Mouse (Mus musculus) heart, adult 9 months (tissue): Measurements from ENCODE around the gene Fxn.
"Not testable (repeated sequence)": the region's sequence is repeated elsewhere in the genome, so short reads cannot be mapped to it uniquely, and the experiment has no call there.

Experiments used
- DNase-seq, 2 experiments: peaks; one replicate each; pipeline ENCODE4 v3.0.0; 2022; ENCODE audit warnings: low spot score in 2 of 2

The Fxn gene

DNA sequence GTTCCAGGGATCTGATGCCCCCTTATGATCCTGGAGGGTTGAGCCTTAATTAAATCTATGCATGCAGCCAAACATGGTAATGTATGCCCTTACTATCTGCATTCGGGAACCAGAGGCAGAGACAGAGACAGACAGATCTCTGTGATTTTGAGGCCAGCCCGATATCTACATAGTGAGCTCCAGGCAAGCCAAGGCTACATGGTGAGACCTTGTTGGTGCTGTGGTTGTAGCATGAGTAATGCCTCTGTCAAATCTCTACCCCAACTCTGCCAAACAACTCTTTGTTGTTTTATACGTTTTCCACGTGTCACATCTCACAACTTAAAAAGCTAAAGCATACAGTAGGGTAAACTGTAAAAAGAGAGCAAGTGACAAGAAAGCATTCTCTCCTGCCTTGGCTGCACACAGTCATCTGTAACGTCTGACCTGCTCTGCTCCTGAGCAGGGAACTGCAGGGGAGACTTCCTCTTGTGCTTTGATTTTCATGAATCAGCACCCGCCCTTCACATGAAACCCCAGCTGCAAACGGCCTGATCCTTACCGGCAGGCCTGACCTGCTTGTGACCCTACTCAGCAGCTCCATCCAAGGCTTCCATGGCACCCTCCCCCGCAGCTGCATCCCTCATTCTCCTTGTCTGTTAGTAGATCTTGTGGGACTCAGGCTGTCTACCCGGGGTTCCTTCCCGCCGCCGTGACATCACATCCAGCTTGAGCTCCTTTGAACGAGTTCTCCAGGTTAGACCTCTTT, 38.4 kb downstream of the Fxn start:
- DNase-seq = no peak

DNA sequence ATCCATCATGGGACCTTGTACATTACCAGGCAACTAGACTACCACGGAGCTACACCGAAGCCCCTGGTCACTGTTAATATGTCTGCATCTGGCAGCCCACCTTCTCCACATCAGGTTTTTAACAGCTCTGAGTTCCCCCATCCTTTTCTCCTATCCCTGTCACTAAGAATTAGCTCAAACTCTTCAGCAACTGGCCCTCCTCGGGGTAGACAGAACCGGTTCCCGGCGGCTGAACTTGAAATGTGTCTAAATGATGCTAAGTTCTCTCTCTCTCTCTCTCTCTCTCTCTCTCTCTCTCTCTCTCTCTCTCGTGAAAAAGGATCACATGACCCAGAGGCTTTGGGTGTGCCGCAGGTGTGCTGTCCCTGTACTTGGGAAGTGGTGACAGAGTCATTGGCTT, 39.1 kb downstream of the Fxn start:
- no peak for DNase-seq

GRCm38 (mm10) chr19:24238011-24238410, 42.4 kb downstream of the Fxn start:
- no peak for DNase-seq

DNA sequence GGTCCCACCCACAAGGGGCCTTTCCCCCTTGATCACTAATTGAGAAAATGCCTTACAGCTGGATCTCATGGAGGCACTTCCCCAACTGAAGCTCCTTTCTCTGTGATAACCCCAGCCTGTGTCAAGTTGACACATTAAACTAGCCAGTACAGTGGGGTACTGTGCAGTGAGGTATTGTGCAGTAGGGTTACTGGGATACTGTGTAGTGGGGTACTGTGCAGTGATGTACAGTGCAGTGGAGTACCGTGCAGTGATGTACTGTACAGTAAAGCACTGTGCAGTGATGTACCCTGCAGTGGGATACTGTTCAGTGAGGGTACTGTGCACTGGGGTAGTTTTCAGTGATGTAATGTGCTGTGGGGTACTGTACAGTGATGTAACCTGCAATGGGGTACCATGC, 48.0 kb downstream of the Fxn start:
- not testable (repeated sequence) for DNase-seq

GRCm38 (mm10) chr19:24225305-24225696, 55.1 kb downstream of the Fxn start:
- DNase-seq = peak; percentile 56 to 62

DNA sequence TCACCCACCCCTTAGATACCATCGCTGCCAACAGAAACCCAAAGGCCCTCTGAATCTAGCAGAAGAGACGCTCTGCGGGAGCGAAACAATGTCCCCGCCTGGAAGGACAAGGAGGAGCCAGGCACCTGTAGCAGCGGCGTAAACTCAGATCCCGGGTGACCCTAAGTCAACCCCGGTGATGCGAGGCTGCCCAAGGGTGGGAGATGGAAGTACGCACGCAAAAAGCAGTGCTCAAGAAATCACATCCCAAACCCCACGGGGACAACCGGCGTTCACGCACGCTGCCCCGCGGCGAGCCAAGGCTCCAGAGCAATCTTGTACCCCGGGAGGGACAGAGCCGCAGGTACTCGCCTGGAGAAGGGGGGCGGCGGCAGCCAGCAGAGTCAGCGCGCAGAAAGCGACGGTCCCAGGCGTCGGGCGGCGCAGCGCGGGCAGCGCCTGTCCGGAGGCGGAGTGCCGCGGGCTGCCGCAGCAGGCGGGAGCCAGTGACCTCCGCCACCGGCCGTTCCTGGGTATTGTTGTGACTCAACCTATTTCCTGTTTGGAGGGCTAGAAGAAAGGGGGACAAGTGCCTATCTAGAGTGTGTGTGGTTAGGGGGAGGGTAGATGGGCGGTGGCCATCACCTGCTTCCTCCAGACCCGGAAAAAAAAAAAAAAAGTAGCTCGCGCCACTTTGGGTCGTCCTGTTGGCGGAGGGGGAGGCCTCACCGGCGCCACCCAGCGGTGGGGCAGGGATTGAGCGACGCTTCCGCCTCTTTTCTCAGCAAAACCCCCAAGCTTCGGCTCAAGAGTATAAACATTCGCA, 55.7 kb downstream of the Fxn start, which contains the start of gene Tjp2:
TSS of gene Tjp2 (minus strand) at position 531 of the 805 bp plus-strand sequence.
- DNase-seq = peak; percentile 70 to 77

- peak in 1 of 2 experiments; percentile 29 for DNase-seq
Measured at GRCm38 (mm10) chr19:24223851-24224251, 56.6 kb downstream of the Fxn start.

DNA sequence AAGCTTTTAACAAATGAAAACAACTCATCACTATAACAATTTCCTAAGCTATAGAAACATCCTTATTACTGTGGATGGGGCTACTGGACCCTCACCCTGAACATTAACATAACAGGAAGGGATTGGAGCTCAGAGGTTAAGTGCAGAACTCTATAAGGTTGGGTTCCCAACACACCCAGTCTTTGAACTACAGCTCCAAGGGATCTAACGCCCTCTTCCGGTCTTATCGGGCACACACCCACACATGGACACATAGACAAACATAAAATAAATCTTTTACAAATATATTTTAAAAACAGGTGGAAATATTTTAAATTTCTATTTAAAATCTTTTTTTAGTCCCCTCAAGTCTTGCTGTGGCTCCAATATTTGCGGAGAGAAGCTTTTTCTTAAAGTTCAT, 59.0 kb downstream of the Fxn start:
- DNase-seq = no peak

- no peak for DNase-seq
Measured at GRCm38 (mm10) chr19:24220795-24221445, 59.5 kb downstream of the Fxn start.

GRCm38 (mm10) chr19:24219011-24219410, 61.4 kb downstream of the Fxn start:
- DNase-seq = no peak

DNA sequence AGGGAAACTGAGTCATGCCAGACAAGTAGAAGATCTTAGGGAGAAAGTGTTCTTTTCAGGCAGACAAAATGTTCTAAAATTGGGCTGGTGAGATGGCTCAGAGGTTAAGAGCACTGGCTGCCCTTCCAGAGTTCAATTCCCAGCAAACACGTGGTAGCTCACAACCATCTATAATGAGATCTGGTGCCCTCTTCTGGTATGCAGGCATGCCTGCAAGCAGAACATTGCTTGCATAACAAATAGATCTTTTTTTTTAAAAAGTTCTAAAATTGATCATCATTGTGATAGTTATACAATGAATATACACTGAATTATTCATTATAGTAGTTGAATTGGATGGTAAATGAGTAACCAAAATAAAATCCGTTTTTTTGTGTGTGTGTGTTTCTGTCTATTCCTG, 62.1 kb downstream of the Fxn start:
- no peak for DNase-seq

GRCm38 (mm10) chr19:24217851-24218250, 62.6 kb downstream of the Fxn start:
- DNase-seq = no peak

DNA sequence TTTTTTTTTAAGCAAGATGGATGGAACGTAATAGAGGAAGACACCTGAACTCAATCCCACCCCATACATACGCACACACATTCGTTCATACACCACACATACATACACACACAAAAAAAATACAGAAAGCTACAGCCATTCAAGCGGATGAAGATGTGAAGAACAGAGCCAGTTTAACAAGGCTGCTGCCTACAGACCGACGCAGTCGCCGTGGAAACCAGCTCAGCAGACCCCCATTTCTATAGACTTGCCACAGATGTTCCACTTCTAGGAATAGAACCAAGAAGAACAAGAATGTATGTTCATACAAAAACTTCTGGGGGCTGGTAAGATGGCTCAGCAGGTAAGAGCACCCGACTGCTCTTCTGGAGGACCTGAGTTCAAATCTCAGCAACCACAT, 63.6 kb downstream of the Fxn start:
- DNase-seq = no peak

DNA sequence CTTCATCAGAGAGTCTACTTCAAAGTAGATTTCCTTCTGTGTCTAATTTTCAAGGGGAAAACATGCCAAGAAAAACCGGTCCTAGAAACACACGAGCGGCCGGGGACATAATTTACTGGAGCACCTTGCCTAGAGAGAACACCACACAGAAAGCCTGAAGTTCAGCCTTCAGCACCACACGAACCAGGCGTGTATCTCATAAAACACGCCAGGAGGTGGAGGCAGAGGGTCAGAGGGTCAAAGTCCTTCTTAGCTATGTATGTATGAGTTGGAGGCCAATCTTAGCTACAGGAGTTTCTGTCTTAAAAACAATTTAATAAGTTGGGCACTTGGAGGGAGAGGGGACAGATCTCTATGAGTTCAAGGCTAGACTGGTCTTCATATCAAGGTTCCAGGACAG, 65.5 kb downstream of the Fxn start:
- no peak for DNase-seq

- no peak for DNase-seq
Measured at GRCm38 (mm10) chr19:24213299-24213698, 67.1 kb downstream of the Fxn start.

DNA sequence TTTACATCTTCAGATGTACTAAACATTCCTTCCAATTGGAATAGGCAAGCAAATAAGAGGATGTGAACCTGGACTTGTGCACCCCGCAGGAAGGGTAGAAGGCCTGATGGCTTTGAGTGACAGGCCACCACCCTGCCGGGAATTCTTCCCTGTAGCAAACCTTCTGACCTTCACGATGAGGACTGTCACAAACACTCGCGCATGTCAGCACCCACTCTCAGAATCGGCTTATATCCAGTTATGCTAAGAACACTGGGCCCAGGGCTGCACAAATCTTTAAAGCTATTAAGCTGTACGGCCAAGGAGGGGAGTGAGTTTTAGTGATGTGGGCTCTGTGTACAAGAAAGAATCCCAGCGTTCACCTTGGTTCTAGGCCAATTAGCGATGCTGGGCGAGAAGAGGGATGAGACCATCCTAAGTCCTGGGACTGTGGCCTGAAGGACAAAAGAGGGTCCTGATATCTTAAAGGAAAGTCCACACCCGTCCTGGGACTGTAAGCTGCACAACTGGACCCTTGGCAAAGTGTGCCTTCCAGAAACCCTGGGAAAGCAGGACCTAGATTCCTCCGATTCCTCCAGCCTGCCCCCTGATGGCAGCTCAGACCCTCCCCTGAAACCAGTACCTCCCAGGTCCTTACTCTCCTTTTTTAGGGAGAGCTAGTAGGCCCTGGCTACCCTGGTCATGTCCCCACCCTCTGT, 67.7 kb downstream of the Fxn start:
- peak in 1 of 2 experiments; percentile 43 for DNase-seq
